Mouse (Mus musculus): ENCODE data around the gene Clec9a.

GRCm38 (mm10) chr6:129423040-129423733 is 14.5 kb downstream of the Clec9a start:
- TF ChIP-seq CTCF (IDR thresholded peaks at IDR 0.05; ENCODE audit: low read depth, low read length) (no peak), EP300 (IDR thresholded peaks at IDR 0.05; ENCODE audit: insufficient read depth, low read depth, low read length) (no peak), POLR2A (IDR thresholded peaks at IDR 0.05; ENCODE audit: insufficient read depth, low read length) (no peak)
